Mouse (Mus musculus) intestine, postnatal 0 days (tissue): ENCODE results near the gene C8a. TPM values are rescaled to one million over a fixed set of nuclear protein-coding genes. Genes with fewer than 3 reads are reported as not detected.

Source experiments
- ATAC-seq: fragments of 200-750 bp; cut with Nextera tagmentation; 2 replicates; pipeline ENCODE4 v1.8.0; 2017; ENCODE audit warnings: mild to moderate bottlenecking, moderate TSS enrichment, moderate library complexity
- H3K27ac ChIP-seq: fragments of 300-500 bp; sonication (generic); 2 replicates; pipeline ENCODE4 v1.5.1; 2014; ENCODE audit warnings: mild to moderate bottlenecking, low read depth, low read length, moderate library complexity
- H3K27me3 ChIP-seq: fragments of 300-500 bp; sonication (generic); replicated peaks from 2 replicates; pipeline ENCODE4 v1.6.1; 2014; ENCODE audit warnings: low read length, mixed read lengths; ENCODE audit not compliant: control insufficient read depth, insufficient read depth
- H3K36me3 ChIP-seq: fragments of 300-500 bp; sonication (generic); 2 replicates; pipeline ENCODE4 v1.6.1; 2014; ENCODE audit warnings: mild to moderate bottlenecking, moderate library complexity; ENCODE audit not compliant: control insufficient read depth, insufficient read depth
- H3K4me1 ChIP-seq: fragments of 300-500 bp; sonication (generic); replicated peaks from 2 replicates; pipeline ENCODE4 v1.6.1; 2014; ENCODE audit warnings: antibody characterized with exemption, low read length, mixed read lengths; ENCODE audit not compliant: control insufficient read depth, insufficient read depth
- H3K4me2 ChIP-seq: fragments of 300-500 bp; sonication (generic); replicated peaks from 2 replicates; pipeline ENCODE4 v1.6.1; 2014; ENCODE audit warnings: low read depth, mild to moderate bottlenecking, moderate library complexity
- H3K4me3 ChIP-seq: fragments of 300-500 bp; sonication (generic); 2 replicates; pipeline ENCODE4 v1.5.1; 2014; ENCODE audit warnings: low read depth, low read length
- H3K9ac ChIP-seq: fragments of 300-500 bp; sonication (generic); 2 replicates; pipeline ENCODE4 v1.6.1; 2014; ENCODE audit warnings: mild to moderate bottlenecking, low read depth, low read length
- H3K9me3 ChIP-seq: fragments of 300-500 bp; sonication (generic); 2 replicates; pipeline ENCODE4 v1.6.1; 2016; ENCODE audit warnings: mixed run types; ENCODE audit not compliant: control insufficient read depth
- CTCF ChIP-seq: sonication (generic); IDR thresholded peaks from 2 replicates; pipeline ENCODE4 v1.5.1; 2016; ENCODE audit warnings: low read depth, mild to moderate bottlenecking, control low read depth, antibody characterized with exemption, moderate library complexity
- WGBS: fragments of 180-500 bp; shearing (Covaris S2); extraction: QIAGEN DNeasy Blood & Tissue Kit; methylation state at CpG from one replicate; pipeline ENCODE4 v1.1.7; 2014; 5-methylcytosine and 5-hydroxymethylcytosine counted together
- polyA plus RNA-seq: library from polyadenylated mRNA; unstranded; fragments of >200 nt; fragmentation: Nextera tagmentation; extraction: Ambion mirVana; gene quantifications from 2 replicates; pipeline ENCODE4 v1.2.1, GENCODE M21; 2015

Gene C8a
- polyA plus RNA-seq, 1 experiment from 2014 or later, result not detected

- no peak overlapping the region for H3K4me3 ChIP-seq
- H3K27me3 ChIP-seq, result no peaks in the 10 kb centered on the region
- no peak overlapping the region for H3K9ac ChIP-seq
- peak; percentile 57 for ATAC-seq
- 46% methylated on average over 7 of the region's 7 CpGs for WGBS
- no peaks in the 10 kb centered on the region for H3K4me1 ChIP-seq
- TF ChIP-seq CTCF, result no peak
- no peak overlapping the region for H3K4me2 ChIP-seq
- H3K36me3 ChIP-seq, result no peaks in the 10 kb centered on the region
- no peaks in the 10 kb centered on the region for H3K9me3 ChIP-seq
- H3K27ac ChIP-seq, result peak overlapping the region; percentile 15; the same call in 1 of the 2 replicates
Observed at GRCm38 (mm10) chr4:104824381-104825077, 51.7 kb downstream of the C8a start.

GRCm38 (mm10) chr4:104823597-104824101, 52.5 kb downstream of the C8a start:
- peak; percentile 76 for ATAC-seq
- H3K27ac ChIP-seq, result peak overlapping the region; percentile 41; the same call in 1 of the 2 replicates
- no peaks in the 10 kb centered on the region for H3K9me3 ChIP-seq
- H3K36me3 ChIP-seq, result no peaks in the 10 kb centered on the region
- 40% methylated on average over 4 of the region's 4 CpGs for WGBS
- no peak for TF ChIP-seq CTCF
- H3K4me1 ChIP-seq, result no peaks in the 10 kb centered on the region
- H3K9ac ChIP-seq, result no peak overlapping the region
- no peaks in the 10 kb centered on the region for H3K27me3 ChIP-seq
- H3K4me3 ChIP-seq, result no peak overlapping the region
- no peak overlapping the region for H3K4me2 ChIP-seq

GRCm38 (mm10) chr4:104819891-104820290, 56.3 kb downstream of the C8a start:
- no peak for TF ChIP-seq CTCF
- H3K4me2 ChIP-seq, result no peak overlapping the region
- no peak overlapping the region for H3K4me3 ChIP-seq
- no peaks in the 10 kb centered on the region for H3K9me3 ChIP-seq
- H3K27me3 ChIP-seq, result no peaks in the 10 kb centered on the region
- H3K9ac ChIP-seq, result no peak overlapping the region
- no peaks in the 10 kb centered on the region for H3K36me3 ChIP-seq
- H3K27ac ChIP-seq, result no peak overlapping the region
- no peak for ATAC-seq
- 68% methylated on average over 4 of the region's 4 CpGs for WGBS
- no peaks in the 10 kb centered on the region for H3K4me1 ChIP-seq

GRCm38 (mm10) chr4:104818986-104819385, 57.2 kb downstream of the C8a start:
- H3K27me3 ChIP-seq, result no peaks in the 10 kb centered on the region
- H3K4me2 ChIP-seq, result no peak overlapping the region
- no peak for ATAC-seq
- H3K36me3 ChIP-seq, result no peaks in the 10 kb centered on the region
- 57% methylated on average over 4 of the region's 4 CpGs for WGBS
- H3K9ac ChIP-seq, result no peak overlapping the region
- no peak for TF ChIP-seq CTCF
- H3K4me1 ChIP-seq, result no peaks in the 10 kb centered on the region
- no peaks in the 10 kb centered on the region for H3K9me3 ChIP-seq
- no peak overlapping the region for H3K4me3 ChIP-seq
- H3K27ac ChIP-seq, result no peak overlapping the region

GRCm38 (mm10) chr4:104817509-104817908, 58.7 kb downstream of the C8a start:
- 53% methylated on average over 2 of the region's 2 CpGs for WGBS
- H3K27ac ChIP-seq, result no peak overlapping the region
- no peaks in the 10 kb centered on the region for H3K36me3 ChIP-seq
- H3K27me3 ChIP-seq, result no peaks in the 10 kb centered on the region
- TF ChIP-seq CTCF, result peak; percentile 51
- no peak for ATAC-seq
- no peaks in the 10 kb centered on the region for H3K9me3 ChIP-seq
- no peaks in the 10 kb centered on the region for H3K4me1 ChIP-seq
- H3K9ac ChIP-seq, result no peak overlapping the region
- H3K4me3 ChIP-seq, result no peak overlapping the region
- no peak overlapping the region for H3K4me2 ChIP-seq

DNA sequence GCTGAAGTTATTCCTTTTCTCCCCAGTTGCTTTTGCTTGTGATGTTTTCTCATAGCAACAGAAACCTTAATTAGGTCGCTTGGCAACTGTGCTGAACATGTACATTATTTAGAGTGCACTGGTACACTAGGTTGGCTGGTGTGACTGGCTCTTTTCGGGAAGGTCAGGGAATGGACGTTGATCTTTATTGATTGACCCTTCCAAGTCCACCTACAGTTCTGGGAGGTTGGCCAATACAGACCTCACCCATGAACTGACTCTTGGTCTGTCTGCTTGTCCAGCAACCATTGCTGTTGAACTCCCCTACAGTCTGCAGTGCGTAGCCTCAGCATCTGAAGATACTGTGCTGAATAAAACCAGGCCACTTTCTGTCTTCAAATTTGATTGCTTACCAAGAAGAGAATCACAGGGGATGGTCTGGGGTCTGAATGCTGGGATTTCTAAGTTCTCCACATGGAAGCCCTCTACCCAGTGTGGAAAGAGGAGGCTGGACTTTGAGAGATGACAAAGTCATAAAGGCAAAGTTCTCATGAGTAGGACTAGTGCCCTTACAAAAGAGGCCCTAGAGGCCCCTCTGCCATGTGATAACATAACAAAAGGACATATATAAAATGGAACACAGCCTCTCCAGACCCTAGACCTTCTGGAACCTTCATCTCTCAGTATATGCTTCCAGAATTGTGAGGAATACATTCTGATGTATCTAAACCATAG, 59.5 kb downstream of the C8a start:
- H3K27me3 ChIP-seq, result no peaks in the 10 kb centered on the region
- TF ChIP-seq CTCF, result no peak
- peak; percentile 74 for ATAC-seq
- H3K4me2 ChIP-seq, result no peak overlapping the region
- H3K9ac ChIP-seq, result no peak overlapping the region
- no peak overlapping the region for H3K27ac ChIP-seq
- H3K36me3 ChIP-seq, result no peaks in the 10 kb centered on the region
- no peaks in the 10 kb centered on the region for H3K4me1 ChIP-seq
- no peak overlapping the region for H3K4me3 ChIP-seq
- H3K9me3 ChIP-seq, result no peaks in the 10 kb centered on the region
- 80% methylated on average over 4 of the region's 4 CpGs for WGBS
